Mouse (Mus musculus) adrenal gland, postnatal 36 days (tissue): Measurements from ENCODE around the gene Zkscan16. TPM values are rescaled to one million over a fixed set of nuclear protein-coding genes. Genes with fewer than 3 reads are reported as not detected.

Experiments
- DNase-seq, 2 experiments: peaks; one replicate each; pipeline ENCODE4 v3.0.0; 2021; ENCODE audit warnings: mixed read lengths in 1 of 2
- total RNA-seq, 2 experiments: library from RNA; stranded (reverse); gene quantifications; 2 replicates each; pipeline ENCODE4 v1.2.3; 2021

Gene Zkscan16
- total RNA-seq, 2 experiments from 2014 or later: 1.7 to 2.8 TPM

- no peak for DNase-seq
These were observed 1.8 kb upstream of the Zkscan16 start for GRCm38 (mm10) chr4:58941638-58942037.

GRCm38 (mm10) chr4:58942942-58943341 is 486 bp upstream of the Zkscan16 start:
- no peak for DNase-seq

- DNase-seq: no peak
These were observed 752 bp downstream of the Zkscan16 start for GRCm38 (mm10) chr4:58944206-58944553.

- DNase-seq: no peak
These were observed 1.3 kb downstream of the Zkscan16 start for GRCm38 (mm10) chr4:58944695-58945094.

GRCm38 (mm10) chr4:58948391-58948790 is 5.0 kb downstream of the Zkscan16 start:
- DNase-seq: no peak

- DNase-seq: no peak
These were observed 9.2 kb downstream of the Zkscan16 start for GRCm38 (mm10) chr4:58952630-58953029.

GRCm38 (mm10) chr4:58961719-58962118 is 18.3 kb downstream of the Zkscan16 start:
- no peak for DNase-seq

- no peak for DNase-seq
These were observed 19.8 kb downstream of the Zkscan16 start for GRCm38 (mm10) chr4:58963271-58963670.

- no peak for DNase-seq
These were observed 21.7 kb downstream of the Zkscan16 start for GRCm38 (mm10) chr4:58965136-58965535.

- DNase-seq: no peak
These were observed 27.2 kb downstream of the Zkscan16 start for GRCm38 (mm10) chr4:58970678-58971077.

GRCm38 (mm10) chr4:58975711-58976110 is 32.3 kb downstream of the Zkscan16 start:
- DNase-seq: no peak

- no peak for DNase-seq
These were observed 38.0 kb downstream of the Zkscan16 start for GRCm38 (mm10) chr4:58981421-58981820.

GRCm38 (mm10) chr4:58982806-58983205 is 39.4 kb downstream of the Zkscan16 start:
- DNase-seq: no peak

GRCm38 (mm10) chr4:58985157-58985648 is 41.8 kb downstream of the Zkscan16 start:
- DNase-seq: peak; percentile 80 to 87

GRCm38 (mm10) chr4:58986540-58987190 is 43.2 kb downstream of the Zkscan16 start, which contains the start of gene Ptgr1:
Gene Ptgr1 (minus strand): TSS chr4:58987119.
- DNase-seq: peak; percentile 92

GRCm38 (mm10) chr4:58989303-58989898 is 46.0 kb downstream of the Zkscan16 start:
- no peak for DNase-seq

GRCm38 (mm10) chr4:58990609-58991434 is 47.4 kb downstream of the Zkscan16 start:
- DNase-seq: no peak

GRCm38 (mm10) chr4:58992195-58992594 is 48.8 kb downstream of the Zkscan16 start:
- DNase-seq: no peak

- peak in 1 of 2 experiments; percentile 18 for DNase-seq
These were observed 51.3 kb downstream of the Zkscan16 start, which contains the start of gene Dnajc25 for GRCm38 (mm10) chr4:58994762-58995161. Gene Dnajc25 (plus strand): TSS chr4:58995062.

- DNase-seq: peak; percentile 51 to 64
These were observed 51.8 kb downstream of the Zkscan16 start for GRCm38 (mm10) chr4:58995251-58995693.

GRCm38 (mm10) chr4:58997081-58997480 is 53.7 kb downstream of the Zkscan16 start:
- peak in 1 of 2 experiments; percentile 69 for DNase-seq

- DNase-seq: no peak
These were observed 55.3 kb downstream of the Zkscan16 start for GRCm38 (mm10) chr4:58998688-58999087.

- DNase-seq: peak; percentile 77 to 78
These were observed 56.3 kb downstream of the Zkscan16 start for GRCm38 (mm10) chr4:58999686-59000085.
